Mouse (Mus musculus): ENCODE measurements at regions not wholly inside any gene's neighbourhood (a gene's known extent, or its start where the extent isn't known, plus 50 kb on each side); places are given as distances from the start of the nearest gene placed in this dataset.

DNA sequence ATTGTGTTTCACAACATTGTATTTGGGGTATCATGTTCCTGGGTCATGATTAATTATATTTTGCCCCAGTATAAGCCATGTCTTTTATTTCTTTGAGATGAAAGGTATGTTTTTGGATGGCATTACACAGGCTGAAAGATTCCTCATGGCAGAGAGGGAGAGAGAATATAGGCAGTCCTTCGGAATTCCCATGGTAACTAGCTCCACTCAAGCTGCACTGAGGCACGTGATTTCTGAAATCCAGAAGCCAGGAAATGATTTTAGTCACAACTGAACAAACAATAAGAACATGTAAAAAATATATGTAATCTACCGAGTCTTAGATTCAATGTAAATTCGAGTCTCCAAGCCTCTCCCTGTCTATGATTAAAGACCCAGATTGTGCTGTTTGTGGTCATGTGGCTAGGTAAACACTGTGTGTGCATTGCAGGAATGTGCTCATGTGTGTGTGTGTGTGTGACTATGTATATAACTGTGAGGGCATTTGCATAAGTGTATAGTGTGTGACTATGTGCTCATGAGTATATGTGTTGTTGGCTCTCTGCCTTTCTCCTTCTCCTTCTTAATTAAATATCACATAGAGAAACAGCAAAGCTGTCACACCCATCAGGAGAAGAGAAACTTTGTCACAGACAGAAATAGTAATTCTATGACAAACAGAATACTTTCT is 169.8 kb downstream of the Diras2 start:
- TF ChIP-seq CTCF (IDR thresholded peaks at IDR 0.05; ENCODE audit: low read depth, low read length) (no peak), POLR2A (IDR thresholded peaks at IDR 0.05; ENCODE audit: insufficient read depth, low read length) (no peak), EP300 (IDR thresholded peaks at IDR 0.05; ENCODE audit: insufficient read depth, low read depth, low read length) (no peak)

Measured in ES-Bruce4 (cell line).